Mouse (Mus musculus) lung, embryonic 14.5 days (tissue): ENCODE measurements at regions not wholly inside any gene's neighbourhood (a gene's known extent, or its start where the extent isn't known, plus 50 kb on each side); places are given as distances from the start of the nearest gene placed in this dataset.

ENCODE experiments used
- ATAC-seq: fragments of 200-750 bp; cut with Nextera tagmentation; 2 replicates; pipeline ENCODE4 v1.8.0; 2017; ENCODE audit warnings: mild to moderate bottlenecking, moderate TSS enrichment, moderate library complexity; ENCODE audit not compliant: insufficient read depth
- DNase-seq: peaks from one replicate; pipeline ENCODE4 v3.0.0-alpha.2; 2015
- H3K27ac ChIP-seq: fragments of 300-500 bp; sonication (generic); 2 replicates; pipeline ENCODE4 v1.5.1; 2014; ENCODE audit warnings: low read depth, mild to moderate bottlenecking, moderate library complexity
- H3K27me3 ChIP-seq: fragments of 300-500 bp; sonication (generic); 2 replicates; pipeline ENCODE4 v1.6.1; 2014; ENCODE audit warnings: low read length, control low read depth; ENCODE audit not compliant: insufficient read depth
- H3K36me3 ChIP-seq: fragments of 300-500 bp; sonication (generic); 2 replicates; pipeline ENCODE4 v1.6.1; 2014; ENCODE audit warnings: control low read depth; ENCODE audit not compliant: insufficient read depth
- H3K4me1 ChIP-seq: fragments of 300-500 bp; sonication (generic); 2 replicates; pipeline ENCODE4 v1.6.1; 2014; ENCODE audit warnings: antibody characterized with exemption, control low read depth; ENCODE audit not compliant: insufficient read depth
- H3K4me2 ChIP-seq: fragments of 300-500 bp; sonication (generic); 2 replicates; pipeline ENCODE4 v1.6.1; 2014; ENCODE audit warnings: mild to moderate bottlenecking
- H3K4me3 ChIP-seq: fragments of 300-500 bp; sonication (generic); 2 replicates; pipeline ENCODE4 v1.5.1; 2014; ENCODE audit warnings: low read depth, low read length
- H3K9ac ChIP-seq: fragments of 300-500 bp; sonication (generic); 2 replicates; pipeline ENCODE4 v1.6.1; 2014
- H3K9me3 ChIP-seq: fragments of 300-500 bp; sonication (generic); 2 replicates; pipeline ENCODE4 v1.6.1; 2016; ENCODE audit warnings: low read depth, low read length, control low read depth
- CTCF ChIP-seq: IDR thresholded peaks from 2 replicates; pipeline ENCODE4 v1.5.1; 2016; ENCODE audit warnings: antibody characterized with exemption, low read depth
- WGBS: fragments of 180-500 bp; shearing (Covaris S2); extraction: QIAGEN DNeasy Blood & Tissue Kit; methylation state at CpG from one replicate; pipeline ENCODE4 v1.1.7; 2014; 5-methylcytosine and 5-hydroxymethylcytosine counted together

DNA sequence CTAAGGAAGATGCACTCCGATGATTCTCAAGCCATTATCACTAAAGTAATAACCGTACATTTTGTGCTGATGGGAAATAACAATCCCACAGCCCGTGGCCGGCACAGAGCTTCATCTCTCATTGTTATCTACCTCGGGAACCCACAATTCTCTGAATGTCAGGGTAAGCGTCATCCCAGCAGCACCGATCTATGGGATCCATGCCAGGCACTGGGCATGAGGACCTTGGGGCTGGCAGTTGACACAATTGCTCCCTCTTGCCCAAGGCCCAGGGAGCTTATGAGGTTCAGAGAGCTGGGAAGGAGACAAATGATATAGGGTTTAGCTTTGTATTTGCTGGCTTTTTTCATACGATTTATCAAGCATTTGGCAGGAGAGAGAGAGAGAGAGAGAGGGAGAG, 342.8 kb downstream of the Tcerg1l start:
- DNase-seq: no peak
- no peak overlapping the region for H3K27ac ChIP-seq
- no peak overlapping the region for H3K4me2 ChIP-seq
- no peak for TF ChIP-seq CTCF
- H3K4me3 ChIP-seq: no peak overlapping the region
- no peaks in the 10 kb centered on the region for H3K36me3 ChIP-seq
- H3K4me1 ChIP-seq: no peaks in the 10 kb centered on the region
- no peaks in the 10 kb centered on the region for H3K27me3 ChIP-seq
- no peak overlapping the region for H3K9ac ChIP-seq
- 75% methylated on average over 8 of the region's 8 CpGs for WGBS
- no peaks in the 10 kb centered on the region for H3K9me3 ChIP-seq
- ATAC-seq: no peak

DNA sequence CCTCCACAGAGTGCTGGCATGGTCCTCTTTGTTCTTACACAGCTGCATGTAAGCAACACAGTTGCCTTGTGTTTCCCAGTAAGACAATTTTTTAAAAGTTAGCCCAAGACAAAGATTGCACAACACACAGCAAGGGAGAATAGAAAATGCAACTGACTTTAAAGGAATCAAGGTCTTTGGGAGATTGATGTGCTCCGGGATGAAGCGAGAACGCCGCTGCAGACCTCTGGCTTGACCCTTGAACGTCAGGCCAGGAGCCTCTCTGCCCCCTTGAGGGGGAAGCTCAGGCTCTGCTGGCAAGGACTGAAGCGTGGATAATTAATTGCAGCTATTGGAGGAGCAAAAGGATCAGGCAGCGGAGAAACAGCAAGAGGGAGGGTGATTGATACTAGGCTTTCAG, 336.4 kb downstream of the Tcerg1l start:
- ATAC-seq (no peak), DNase-seq (no peak)
- H3K9me3 ChIP-seq: no peaks in the 10 kb centered on the region
- no peaks in the 10 kb centered on the region for H3K27me3 ChIP-seq
- 13% methylated on average over 7 of the region's 7 CpGs for WGBS
- H3K9ac ChIP-seq: no peak overlapping the region
- H3K4me2 ChIP-seq: no peak overlapping the region
- no peak for TF ChIP-seq CTCF
- no peak overlapping the region for H3K27ac ChIP-seq
- no peaks in the 10 kb centered on the region for H3K36me3 ChIP-seq
- H3K4me3 ChIP-seq: no peak overlapping the region
- H3K4me1 ChIP-seq: no peaks in the 10 kb centered on the region

DNA sequence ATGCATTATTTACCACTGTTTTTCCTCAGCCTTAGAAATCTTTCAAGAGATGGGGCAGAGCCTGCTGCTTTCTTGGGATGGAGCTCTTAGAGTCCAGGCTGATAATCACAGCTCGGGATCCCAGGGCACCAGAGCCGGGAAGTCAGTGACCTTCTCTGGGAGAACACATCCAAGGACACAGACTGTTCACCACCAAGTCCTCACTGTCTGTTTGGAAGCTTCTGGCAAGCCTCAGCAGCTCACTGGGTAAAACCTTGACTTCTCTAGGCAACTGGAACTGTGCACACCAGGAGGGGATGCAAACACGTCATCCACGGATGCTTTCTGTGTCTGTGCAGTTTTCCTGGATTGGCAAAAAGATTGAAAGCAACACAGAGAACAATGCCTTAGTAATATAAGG, 330.6 kb downstream of the Tcerg1l start:
- Histone ChIP-seq H3K27me3 (no peaks in the 10 kb centered on the region), H3K9ac (no peak overlapping the region), H3K27ac (no peak overlapping the region), H3K4me3 (no peak overlapping the region), H3K4me1 (no peaks in the 10 kb centered on the region), H3K4me2 (no peak overlapping the region), H3K36me3 (no peaks in the 10 kb centered on the region), H3K9me3 (no peaks in the 10 kb centered on the region)
- DNase-seq (no peak), ATAC-seq (no peak)
- WGBS: 69% methylated on average over 4 of the region's 4 CpGs
- no peak for TF ChIP-seq CTCF

DNA sequence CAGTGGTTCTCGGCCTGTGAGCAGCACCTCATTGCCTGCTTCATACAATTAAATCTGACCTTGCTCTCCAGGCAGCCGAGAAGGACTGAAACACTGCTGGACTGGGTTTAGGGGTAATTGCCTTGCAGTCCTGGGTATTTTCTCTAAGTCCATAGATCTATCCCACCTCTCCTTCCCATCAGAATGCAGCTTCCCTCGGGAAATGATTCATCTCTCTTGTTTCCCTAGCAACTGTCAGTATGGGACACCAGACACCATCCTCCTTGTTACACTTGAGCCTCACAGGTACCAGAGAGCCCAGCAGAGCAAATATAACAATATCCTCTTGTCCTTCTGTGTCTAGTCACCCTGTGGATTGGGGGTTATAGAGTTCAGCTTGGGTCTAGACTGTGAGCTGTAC, 322.3 kb downstream of the Tcerg1l start:
- DNase-seq (no peak), ATAC-seq (no peak)
- Histone ChIP-seq H3K36me3 (no peaks in the 10 kb centered on the region), H3K4me3 (no peak overlapping the region), H3K4me1 (no peaks in the 10 kb centered on the region), H3K27ac (no peak overlapping the region), H3K9me3 (no peaks in the 10 kb centered on the region), H3K4me2 (no peak overlapping the region), H3K27me3 (no peaks in the 10 kb centered on the region), H3K9ac (no peak overlapping the region)
- TF ChIP-seq CTCF: no peak
- 51% methylated on average over 3 of the region's 3 CpGs for WGBS

DNA sequence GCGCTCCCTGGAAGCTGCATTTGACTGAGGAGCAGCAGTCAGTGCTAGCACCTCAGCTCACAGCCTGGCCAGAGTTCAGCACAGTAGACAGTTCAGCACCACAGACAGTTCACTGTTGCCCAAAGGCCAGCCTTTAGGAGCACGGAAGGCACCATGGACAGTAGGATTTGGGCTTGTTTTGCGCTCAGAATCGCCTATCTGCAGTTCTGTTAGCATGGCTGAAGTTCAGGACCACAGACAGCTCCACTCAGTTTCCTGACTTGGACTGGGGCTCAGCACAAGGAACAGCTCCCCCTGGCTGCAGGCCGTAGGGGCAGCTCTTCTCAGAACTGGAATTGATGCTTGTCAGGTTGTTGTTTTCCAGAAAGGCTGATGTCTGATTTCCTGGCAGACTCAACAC, 313.6 kb downstream of the Tcerg1l start:
- WGBS: 14% methylated on average over 5 of the region's 5 CpGs

DNA sequence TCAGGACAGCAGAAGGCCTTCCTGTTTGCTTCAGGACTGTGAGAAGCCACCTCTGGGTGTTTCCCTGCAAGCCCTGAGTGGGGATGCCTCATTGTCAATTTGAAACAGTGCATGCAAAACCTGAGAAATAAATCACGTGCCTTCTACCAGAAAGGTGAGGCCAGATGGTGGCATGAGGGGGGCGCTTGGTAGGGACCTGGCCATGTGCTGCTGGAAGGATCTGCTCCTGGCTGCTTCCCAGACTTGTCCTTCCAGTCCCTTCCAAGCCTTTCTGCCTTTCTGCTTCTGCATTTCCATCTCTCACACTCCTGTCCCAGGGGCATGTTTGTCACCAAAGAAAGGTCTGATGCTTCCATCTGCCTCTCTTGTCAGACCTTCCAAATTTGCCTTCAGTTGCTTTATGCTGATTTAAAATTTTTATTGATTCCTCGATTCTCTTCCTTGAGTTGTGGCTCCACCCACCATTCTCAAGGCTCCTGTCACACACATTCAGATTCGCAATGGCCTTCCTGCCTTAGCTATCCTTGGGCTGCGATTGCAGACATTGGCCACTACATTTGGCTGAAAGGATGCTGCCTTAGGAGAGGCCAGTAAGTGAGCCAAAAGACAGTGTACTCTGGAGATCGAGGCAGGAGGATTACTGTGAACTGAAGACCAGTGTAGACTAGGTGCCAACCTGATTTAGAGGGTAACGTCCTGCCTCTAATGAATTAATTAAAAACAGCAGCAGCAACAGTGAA, 289.9 kb downstream of the Tcerg1l start:
- WGBS: 58% methylated on average over 7 of the region's 7 CpGs
- Histone ChIP-seq H3K9me3 (no peaks in the 10 kb centered on the region), H3K4me3 (no peak overlapping the region), H3K9ac (no peak overlapping the region), H3K4me2 (no peak overlapping the region), H3K4me1 (no peaks in the 10 kb centered on the region), H3K27ac (no peak overlapping the region), H3K36me3 (no peaks in the 10 kb centered on the region), H3K27me3 (no peaks in the 10 kb centered on the region)
- ATAC-seq (no peak), DNase-seq (no peak)
- TF ChIP-seq CTCF: no peak

More for the DNA sequence above, 313.6 kb downstream of the Tcerg1l start:
- Histone ChIP-seq H3K9ac (no peak overlapping the region), H3K27me3 (no peaks in the 10 kb centered on the region), H3K4me1 (no peaks in the 10 kb centered on the region), H3K4me2 (no peak overlapping the region), H3K9me3 (no peaks in the 10 kb centered on the region), H3K27ac (no peak overlapping the region), H3K36me3 (no peaks in the 10 kb centered on the region), H3K4me3 (no peak overlapping the region)
- peak; percentile 99 for DNase-seq
- peak; percentile 94 for ATAC-seq
- peak; percentile 98 for TF ChIP-seq CTCF

DNA sequence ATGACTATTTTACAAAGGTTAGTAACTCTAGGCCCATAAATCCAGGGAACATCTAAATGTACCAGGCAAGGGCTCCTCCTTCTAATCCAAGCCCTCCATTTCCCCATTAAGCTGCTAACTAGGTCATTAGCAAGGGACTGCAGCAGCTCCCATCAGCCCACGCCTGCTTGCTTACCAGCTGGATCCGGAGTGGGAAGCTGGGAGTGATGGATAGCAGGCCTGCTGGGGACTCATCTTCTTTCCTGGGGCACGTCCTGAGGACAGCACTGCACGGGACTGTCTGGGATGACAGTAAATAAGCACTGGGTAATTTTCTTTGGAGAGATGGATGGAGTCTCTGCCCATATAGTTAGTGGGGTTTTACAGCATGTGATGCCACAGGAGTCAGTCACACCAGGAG, 276.0 kb downstream of the Tcerg1l start:
- no peak overlapping the region for H3K27ac ChIP-seq
- no peaks in the 10 kb centered on the region for H3K9me3 ChIP-seq
- no peaks in the 10 kb centered on the region for H3K27me3 ChIP-seq
- DNase-seq: no peak
- no peak for ATAC-seq
- H3K4me3 ChIP-seq: no peak overlapping the region
- no peaks in the 10 kb centered on the region for H3K4me1 ChIP-seq
- no peak overlapping the region for H3K4me2 ChIP-seq
- 11% methylated on average over 4 of the region's 4 CpGs for WGBS
- no peaks in the 10 kb centered on the region for H3K36me3 ChIP-seq
- no peak overlapping the region for H3K9ac ChIP-seq
- no peak for TF ChIP-seq CTCF
